Mouse (Mus musculus): ENCODE measurements at regions not wholly inside any gene's neighbourhood (a gene's known extent, or its start where the extent isn't known, plus 50 kb on each side); places are given as distances from the start of the nearest gene placed in this dataset.
A peak's percentile ranks its signal among the peaks of the same experiment; 100 is the strongest.

GRCm38 (mm10) chr14:98833230-98833999 lies 160.7 kb downstream of the Rpl36a-ps1 start:
- DNase-seq (ENCODE audit: inconsistent ontology term) = peak; percentile 22

GRCm38 (mm10) chr14:98832401-98832800 lies 161.7 kb downstream of the Rpl36a-ps1 start:
- DNase-seq (ENCODE audit: inconsistent ontology term) = peak; percentile 35

GRCm38 (mm10) chr14:98829958-98830633 lies 164.0 kb downstream of the Rpl36a-ps1 start:
- DNase-seq (ENCODE audit: inconsistent ontology term) = peak; percentile 54

- peak; percentile 29 for DNase-seq (ENCODE audit: inconsistent ontology term)
These were observed 166.6 kb downstream of the Rpl36a-ps1 start for GRCm38 (mm10) chr14:98827490-98827889.

- no peak for DNase-seq (ENCODE audit: inconsistent ontology term)
These were observed 180.5 kb downstream of the Rpl36a-ps1 start for GRCm38 (mm10) chr14:98813657-98814056.

- DNase-seq (ENCODE audit: inconsistent ontology term) = peak; percentile 77
These were observed 183.7 kb downstream of the Rpl36a-ps1 start for GRCm38 (mm10) chr14:98810259-98811042.

GRCm38 (mm10) chr14:98808117-98808516 lies 186.0 kb downstream of the Rpl36a-ps1 start:
- DNase-seq (ENCODE audit: inconsistent ontology term) = no peak

- no peak for DNase-seq (ENCODE audit: inconsistent ontology term)
These were observed 189.1 kb downstream of the Rpl36a-ps1 start for GRCm38 (mm10) chr14:98805066-98805465.

GRCm38 (mm10) chr14:98801293-98801692 lies 192.8 kb downstream of the Rpl36a-ps1 start:
- DNase-seq (ENCODE audit: inconsistent ontology term) = no peak

- no peak for DNase-seq (ENCODE audit: inconsistent ontology term)
These were observed 202.1 kb downstream of the Rpl36a-ps1 start for GRCm38 (mm10) chr14:98791970-98792369.

GRCm38 (mm10) chr14:98791232-98791906 lies 202.7 kb downstream of the Rpl36a-ps1 start:
- DNase-seq (ENCODE audit: inconsistent ontology term) = no peak

GRCm38 (mm10) chr14:98789794-98790193 lies 204.3 kb downstream of the Rpl36a-ps1 start:
- DNase-seq (ENCODE audit: inconsistent ontology term) = no peak

GRCm38 (mm10) chr14:98781711-98782110 lies 212.4 kb downstream of the Rpl36a-ps1 start:
- no peak for DNase-seq (ENCODE audit: inconsistent ontology term)

- no peak for DNase-seq (ENCODE audit: inconsistent ontology term)
These were observed 222.0 kb downstream of the Rpl36a-ps1 start for GRCm38 (mm10) chr14:98772080-98772479.

GRCm38 (mm10) chr14:98768845-98769244 lies 225.3 kb downstream of the Rpl36a-ps1 start:
- DNase-seq (ENCODE audit: inconsistent ontology term) = no peak

- DNase-seq (ENCODE audit: inconsistent ontology term) = no peak
These were observed 226.6 kb downstream of the Rpl36a-ps1 start for GRCm38 (mm10) chr14:98767481-98767880.

- no peak for DNase-seq (ENCODE audit: inconsistent ontology term)
These were observed 228.8 kb downstream of the Rpl36a-ps1 start for GRCm38 (mm10) chr14:98765358-98765757.

GRCm38 (mm10) chr14:98750766-98751165 lies 243.4 kb downstream of the Rpl36a-ps1 start:
- no peak for DNase-seq (ENCODE audit: inconsistent ontology term)

GRCm38 (mm10) chr14:98749086-98750027 lies 244.8 kb downstream of the Rpl36a-ps1 start:
- DNase-seq (ENCODE audit: inconsistent ontology term) = no peak

- DNase-seq (ENCODE audit: inconsistent ontology term) = no peak
These were observed 246.9 kb downstream of the Rpl36a-ps1 start for GRCm38 (mm10) chr14:98747159-98747775.
